Mouse (Mus musculus) C2C12 (cell line): ENCODE measurements around the gene Slc43a2. TPM values are rescaled to one million over a fixed set of nuclear protein-coding genes. Genes with fewer than 3 reads are reported as not detected.

Experiments
- H3K27me3 ChIP-seq: one replicate; pipeline ENCODE4 v1.6.1; 2011; ENCODE audit not compliant: control insufficient read depth, insufficient read depth, insufficient read length
- H3K36me3 ChIP-seq: one replicate; pipeline ENCODE4 v1.6.1; 2011; ENCODE audit not compliant: control insufficient read depth, insufficient read depth
- H3K4me3 ChIP-seq: one replicate; pipeline ENCODE4 v1.5.1; 2011; ENCODE audit warnings: mild to moderate bottlenecking, control low read depth; ENCODE audit not compliant: poor library complexity, insufficient read depth, severe bottlenecking
- H3K79me2 ChIP-seq: one replicate; pipeline ENCODE4 v1.6.1; 2011; ENCODE audit not compliant: control insufficient read depth, insufficient read depth
- H3K79me3 ChIP-seq: one replicate; pipeline ENCODE4 v1.6.1; 2011; ENCODE audit warnings: low read depth, control low read depth
- H3ac ChIP-seq: one replicate; pipeline ENCODE3; 2011; ENCODE audit warnings: low read depth; ENCODE audit not compliant: control insufficient read depth, insufficient read length
- CEBPB ChIP-seq: IDR thresholded peaks from one replicate; pipeline ENCODE4 v1.6.1; 2011; ENCODE audit warnings: low read depth, mild to moderate bottlenecking, control low read depth, moderate library complexity
- CTCF ChIP-seq: IDR thresholded peaks from one replicate; pipeline ENCODE4 v1.5.1; 2011; ENCODE audit not compliant: control insufficient read depth, insufficient read depth, insufficient read length
- FOSL1 ChIP-seq: IDR thresholded peaks from one replicate; pipeline ENCODE4 v1.8.0; 2011; ENCODE audit warnings: mild to moderate bottlenecking, low read length; ENCODE audit not compliant: poor library complexity, insufficient read depth, severe bottlenecking
- MAX ChIP-seq: IDR thresholded peaks from one replicate; pipeline ENCODE4 v1.6.1; 2011; ENCODE audit warnings: mild to moderate bottlenecking, control low read depth
- MYOD1 ChIP-seq: IDR thresholded peaks from one replicate; pipeline ENCODE4 v1.6.1; 2011; ENCODE audit warnings: low read depth; ENCODE audit not compliant: control insufficient read depth, insufficient read length
- MYOG ChIP-seq: IDR thresholded peaks from one replicate; pipeline ENCODE4 v1.6.1; 2011; ENCODE audit not compliant: control insufficient read depth, insufficient read length; ENCODE audit errors: extremely low read depth
- USF1 ChIP-seq: IDR thresholded peaks from one replicate; pipeline ENCODE4 v1.6.1; 2011; ENCODE audit warnings: low read depth, mild to moderate bottlenecking, control low read depth, moderate library complexity
- polyA plus RNA-seq: library from polyadenylated mRNA; unstranded; fragments of >200 nt; fragmentation: generic; extraction: Trizol; gene quantifications from one replicate; pipeline ENCODE4 v1.2.1, GENCODE M21; 2012; ENCODE audit warnings: missing spikeins

Gene Slc43a2
- polyA plus RNA-seq, 1 experiment = 2.2 TPM

- peaks cover 37% of the 10 kb centered on the region for H3K79me3 ChIP-seq
Measured at GRCm38 (mm10) chr11:75587493-75588284, 56.2 kb downstream of the Slc43a2 start, which contains the start of gene Pitpna. Gene Pitpna, plus strand, starts transcription at chr11:75588097.

GRCm38 (mm10) chr11:75588285-75588941 lies 56.9 kb downstream of the Slc43a2 start:
- peak overlapping the region; percentile 66 for H3K4me3 ChIP-seq
- peaks cover 28% of the 10 kb centered on the region for H3K36me3 ChIP-seq
- H3K79me3 ChIP-seq = peaks cover 37% of the 10 kb centered on the region
- H3K27me3 ChIP-seq = no peaks in the 10 kb centered on the region
- no peak for TF ChIP-seq USF1
- TF ChIP-seq MYOD1 = no peak
- TF ChIP-seq FOSL1 = no peak
- no peak for TF ChIP-seq CTCF
- no peak for TF ChIP-seq CEBPB
- no peak for TF ChIP-seq MAX
- TF ChIP-seq MYOG = no peak
- peaks cover 53% of the 10 kb centered on the region for H3K79me2 ChIP-seq
- peak overlapping the region; percentile 73 for H3ac ChIP-seq

More at GRCm38 (mm10) chr11:75587493-75588284, 56.2 kb downstream of the Slc43a2 start, which contains the start of gene Pitpna:
- H3K27me3 ChIP-seq = no peaks in the 10 kb centered on the region
- TF ChIP-seq USF1 (no peak), MYOG (no peak), CTCF (no peak), MYOD1 (no peak), CEBPB (no peak), MAX (no peak), FOSL1 (no peak)
- H3K79me2 ChIP-seq = peaks cover 46% of the 10 kb centered on the region
- H3K36me3 ChIP-seq = peaks cover 21% of the 10 kb centered on the region
- peak within 1 kb of the TSS; percentile 66 for H3K4me3 ChIP-seq
- peak within 1 kb of the TSS; percentile 73 for H3ac ChIP-seq

- H3K36me3 ChIP-seq = peaks cover 64% of the 10 kb centered on the region
- no peak for TF ChIP-seq MYOD1
- TF ChIP-seq CEBPB = no peak
- no peak for TF ChIP-seq FOSL1
- no peak for TF ChIP-seq USF1
- no peak for TF ChIP-seq MYOG
- TF ChIP-seq CTCF = no peak
- TF ChIP-seq MAX = no peak
- H3K4me3 ChIP-seq = no peak overlapping the region
- H3K79me2 ChIP-seq = peaks cover 90% of the 10 kb centered on the region
- H3K27me3 ChIP-seq = no peaks in the 10 kb centered on the region
- H3K79me3 ChIP-seq = peaks cover 42% of the 10 kb centered on the region
- peak overlapping the region; percentile 4 for H3ac ChIP-seq
Measured at GRCm38 (mm10) chr11:75592612-75593011, 61.1 kb downstream of the Slc43a2 start.

GRCm38 (mm10) chr11:75594431-75594830 lies 62.9 kb downstream of the Slc43a2 start:
- Histone ChIP-seq H3ac (no peak overlapping the region), H3K4me3 (no peak overlapping the region), H3K36me3 (peaks cover 82% of the 10 kb centered on the region), H3K79me2 (peaks cover 74% of the 10 kb centered on the region), H3K27me3 (no peaks in the 10 kb centered on the region), H3K79me3 (peaks cover 29% of the 10 kb centered on the region)
- no peak for TF ChIP-seq MYOD1
- no peak for TF ChIP-seq MYOG
- no peak for TF ChIP-seq USF1
- TF ChIP-seq CEBPB = no peak
- TF ChIP-seq CTCF = no peak
- TF ChIP-seq MAX = no peak
- no peak for TF ChIP-seq FOSL1

GRCm38 (mm10) chr11:75595404-75595803 lies 63.9 kb downstream of the Slc43a2 start:
- Histone ChIP-seq H3K79me3 (peaks cover 20% of the 10 kb centered on the region), H3ac (no peak overlapping the region), H3K27me3 (no peaks in the 10 kb centered on the region), H3K4me3 (no peak overlapping the region), H3K79me2 (peaks cover 65% of the 10 kb centered on the region), H3K36me3 (peaks cover 80% of the 10 kb centered on the region)
- TF ChIP-seq FOSL1 (no peak), CEBPB (no peak), MAX (no peak), MYOG (no peak), USF1 (no peak), CTCF (no peak), MYOD1 (no peak)
